Mouse (Mus musculus) spleen, adult 12 weeks (tissue): Measurements from ENCODE around the gene Jakmip3.

ENCODE experiments used
- DNase-seq: peaks from one replicate; pipeline ENCODE4 v3.0.0; 2022; ENCODE audit warnings: low spot score

Jakmip3 gene

GRCm38 (mm10) chr7:138940612-138941461, at the start of gene Jakmip3:
Gene Jakmip3, plus strand, starts transcription at chr7:138940730.
- DNase-seq, result no peak

GRCm38 (mm10) chr7:138898122-138898521, 42.4 kb upstream of the Jakmip3 start:
- no peak for DNase-seq

- no peak for DNase-seq
Measured at GRCm38 (mm10) chr7:138898743-138899142, 41.8 kb upstream of the Jakmip3 start.

GRCm38 (mm10) chr7:138903886-138904435, 36.6 kb upstream of the Jakmip3 start:
- DNase-seq, result no peak

- no peak for DNase-seq
Measured at GRCm38 (mm10) chr7:138906441-138906840, 34.1 kb upstream of the Jakmip3 start.

- DNase-seq, result no peak
Measured at GRCm38 (mm10) chr7:138907043-138907442, 33.5 kb upstream of the Jakmip3 start.

- DNase-seq, result no peak
Measured at GRCm38 (mm10) chr7:138907976-138908375, 32.6 kb upstream of the Jakmip3 start.

GRCm38 (mm10) chr7:138908768-138909276, 31.7 kb upstream of the Jakmip3 start:
- no peak for DNase-seq

GRCm38 (mm10) chr7:138909277-138910192, 31.0 kb upstream of the Jakmip3 start, which contains the start of gene Bnip3:
Gene Bnip3, minus strand, starts transcription at chr7:138909519.
- peak; percentile 76 for DNase-seq

GRCm38 (mm10) chr7:138910193-138910562, 30.4 kb upstream of the Jakmip3 start:
- no peak for DNase-seq

- no peak for DNase-seq
Measured at GRCm38 (mm10) chr7:138913616-138914015, 26.9 kb upstream of the Jakmip3 start.

GRCm38 (mm10) chr7:138919156-138919944, 21.2 kb upstream of the Jakmip3 start:
- peak; percentile 7 for DNase-seq

- DNase-seq, result no peak
Measured at GRCm38 (mm10) chr7:138921611-138922010, 18.9 kb upstream of the Jakmip3 start.

GRCm38 (mm10) chr7:138923756-138924425, 16.6 kb upstream of the Jakmip3 start:
- no peak for DNase-seq

GRCm38 (mm10) chr7:138928456-138928855, 12.1 kb upstream of the Jakmip3 start:
- no peak for DNase-seq

GRCm38 (mm10) chr7:138934523-138934922, 6.0 kb upstream of the Jakmip3 start:
- no peak for DNase-seq

GRCm38 (mm10) chr7:138938991-138939390, 1.5 kb upstream of the Jakmip3 start:
- DNase-seq, result no peak

- no peak for DNase-seq
Measured at GRCm38 (mm10) chr7:138940256-138940611, 296 bp upstream of the Jakmip3 start.

GRCm38 (mm10) chr7:138941571-138941970, 1.0 kb downstream of the Jakmip3 start:
- DNase-seq, result no peak

- DNase-seq, result no peak
Measured at GRCm38 (mm10) chr7:138942301-138942700, 1.8 kb downstream of the Jakmip3 start.

- no peak for DNase-seq
Measured at GRCm38 (mm10) chr7:138945668-138946067, 5.1 kb downstream of the Jakmip3 start.
